9 mouse cellular contexts compared by ENCODE assay signal in genomic region chr10:57572130-57572529, GRCm38 (mm10). TPM values are rescaled to one million over a fixed set of nuclear protein-coding genes. Genes with fewer than 3 reads are reported as not detected.
DNase-seq lines count a peak whose midpoint lies in the region; TF ChIP-seq lines count a peak whose summit lies in the region.
"Had no signal": no experiment of that assay in that cellular context is flagged by ENCODE, and none has a peak within 500 bp of the region (broad histone marks: within the 10 kb centered on the region; RNA-seq: fewer than 3 reads in every experiment).

No protein-coding gene starts in this region.

- TF ChIP-seq POLR2A in ES-Bruce4 (IDR thresholded peaks at IDR 0.05; ENCODE audit: insufficient read depth, low read length), result no peak
- TF ChIP-seq POLR2A in brain, embryonic 14.5 days (IDR thresholded peaks at IDR 0.05; ENCODE audit: borderline replicate concordance, extremely low read depth, insufficient read depth, insufficient read length, poor library complexity, severe bottlenecking), result no peak

- H3K36me3 ChIP-seq in ES-Bruce4 (ENCODE audit: control insufficient read depth, insufficient read depth, low read length, poor library complexity, severe bottlenecking), result no peaks in the 10 kb centered on the region

- H3K4me1 ChIP-seq in ES-Bruce4 (ENCODE audit: control insufficient read depth, insufficient read depth, low read length), result peaks cover 1% of the 10 kb centered on the region

- TF ChIP-seq EP300 in ES-Bruce4 (IDR thresholded peaks at IDR 0.05; ENCODE audit: insufficient read depth, low read depth, low read length), result 0 out of 2 replicates have a peak, but pooled peaks have one; percentile 39

- no peak overlapping the region for H3K4me3 ChIP-seq in ES-Bruce4 (ENCODE audit: low read depth, low read length)
- no peak overlapping the region for H3K4me3 ChIP-seq in gastrocnemius, adult 2 months

- intact Hi-C loops in gastrocnemius, adult 2 months (cut with DNase I), result no loop called here

- peak; percentile 82 for DNase-seq in brain, embryonic 14.5 days (ENCODE audit: low read depth)
- peak; percentile 9 for DNase-seq in embryo, embryonic 9.5 days (ENCODE audit: extremely low spot score)
- DNase-seq in mesoderm, embryonic 11.5 days (ENCODE audit: low read depth, low spot score), result peak; percentile 13
- DNase-seq in urinary bladder, postnatal 14 days (ENCODE audit: low spot score), result no peak
- DNase-seq in gastrocnemius, adult 2 months, result no peak
- no peak for DNase-seq in gastrocnemius, adult 18-20 months (ENCODE audit: low spot score)
- DNase-seq: kidney, adult 11 months; liver had no signal

- H3K9ac ChIP-seq in ES-Bruce4 (ENCODE audit: low read depth, poor library complexity, severe bottlenecking), result no peak overlapping the region

- no peaks in the 10 kb centered on the region for H3K27me3 ChIP-seq in ES-Bruce4 (ENCODE audit: control insufficient read depth, insufficient read depth, low read length, poor library complexity, severe bottlenecking)

- H3K9me3 ChIP-seq in ES-Bruce4 (replicated peaks; ENCODE audit: control insufficient read depth, insufficient read depth, low read length, poor library complexity, severe bottlenecking), result no peaks in the 10 kb centered on the region

- no peak for TF ChIP-seq CTCF in ES-Bruce4 (IDR thresholded peaks at IDR 0.05; ENCODE audit: low read depth, low read length)
- TF ChIP-seq CTCF in brain, embryonic 14.5 days (IDR thresholded peaks at IDR 0.05; ENCODE audit: borderline replicate concordance, extremely low read depth, insufficient read depth, insufficient read length), result no peak
- no peak for TF ChIP-seq CTCF in gastrocnemius, adult 2 months (IDR thresholded peaks at IDR 0.05)

- no peak overlapping the region for H3K27ac ChIP-seq in ES-Bruce4 (ENCODE audit: insufficient read depth, low read length)
- H3K27ac ChIP-seq in gastrocnemius, adult 2 months, result no peak overlapping the region

RNA-seq across cellular contexts. Expression of gene Serinc1, which starts 39.8 kb away (rescaled TPM):
- polyA plus RNA-seq in ES-Bruce4 (2011; ENCODE audit: insufficient read depth, insufficient read length, low read depth, missing spikeins), result 63.6 and 75.0 TPM in 2 replicates
- 251 and 289 TPM in 2 replicates for polyA plus RNA-seq in brain, embryonic 14.5 days (2012; rRNA removed)
- 100 to 1,000 TPM; 180 to 183 TPM for total RNA-seq in gastrocnemius, adult 2 months (2021)
- 100 to 1,000 TPM; 184 to 191 TPM for total RNA-seq in gastrocnemius, adult 18-20 months (2021)

RNA-seq across cellular contexts. Expression of gene Pkib, which starts 59.7 kb away (rescaled TPM):
- polyA plus RNA-seq in ES-Bruce4 (2011; ENCODE audit: insufficient read depth, insufficient read length, low read depth, missing spikeins), result 0.24 and 0.68 TPM in 2 replicates
- polyA plus RNA-seq in brain, embryonic 14.5 days (2012; rRNA removed), result 1.0 and 1.2 TPM in 2 replicates
- total RNA-seq in gastrocnemius, adult 2 months (2021), result not detected
- total RNA-seq in gastrocnemius, adult 18-20 months (2021), result not detected

Comparison
In these comparisons a context has a peak if more than half of its experiments do, and no peak if none do; other contexts are left out.
1. DNase-seq: peak in brain, embryonic 14.5 days (single experiment), embryo, embryonic 9.5 days (single experiment) and mesoderm, embryonic 11.5 days (single experiment); none in urinary bladder, postnatal 14 days (single experiment), gastrocnemius, adult 2 months (single experiment) and gastrocnemius, adult 18-20 months (single experiment).